8 mouse cellular contexts compared by ENCODE assay signal in the genomic region with DNA sequence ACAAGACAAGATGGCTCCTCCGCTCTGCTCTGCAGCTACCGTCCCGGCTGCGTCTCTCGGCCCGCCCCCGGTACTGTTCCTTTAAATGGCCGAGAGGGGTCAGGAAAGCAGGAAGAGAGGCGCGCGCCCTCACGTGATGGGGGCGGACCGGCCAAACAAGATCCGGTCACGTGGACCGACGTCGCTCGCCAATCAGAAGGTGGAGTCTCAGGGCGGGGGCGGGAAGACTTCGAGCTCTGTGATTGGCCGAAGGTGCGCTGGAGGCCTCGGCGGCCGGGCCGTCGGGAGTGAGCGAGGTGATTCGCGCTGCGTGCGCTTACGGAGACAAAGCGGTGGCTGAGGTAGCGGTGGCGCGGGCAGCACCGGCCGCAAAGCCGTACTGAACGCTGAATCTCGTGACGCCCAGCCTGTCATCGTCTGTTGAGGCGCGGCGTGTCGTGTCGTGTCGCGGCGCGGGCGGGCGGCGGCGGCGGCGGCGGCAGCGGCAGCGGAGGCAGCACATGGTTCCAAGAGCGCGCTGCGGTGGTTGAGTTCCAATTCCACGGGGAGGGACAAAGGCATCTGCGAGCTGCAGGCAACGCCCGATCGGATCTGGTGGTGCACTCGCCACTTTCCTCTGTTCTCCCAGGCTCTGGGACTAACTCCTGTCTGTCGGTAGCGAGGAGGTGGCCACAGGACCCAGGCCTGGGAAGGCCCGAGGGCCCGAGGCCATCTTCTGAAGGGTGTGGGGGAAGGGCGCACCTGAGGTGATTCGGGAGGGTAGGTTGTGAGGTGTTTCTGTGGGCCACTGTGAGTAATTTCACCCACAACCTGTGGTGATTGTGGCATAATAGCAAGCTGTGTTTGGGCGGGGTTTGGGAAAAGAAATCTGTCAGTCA. TPM values are rescaled to one million over a fixed set of nuclear protein-coding genes. Genes with fewer than 3 reads are reported as not detected.
DNase-seq lines count a peak whose midpoint lies in the region; ATAC-seq and TF ChIP-seq lines count a peak whose summit lies in the region.

A gene (plus strand): TSS at position 228 of the 878 bp plus-strand sequence.

- peak; percentile 98 for ATAC-seq in erythroid progenitor cell, adult 5-6 weeks (replicated peaks; ENCODE audit: low FRiP score, poor library complexity, severe bottlenecking)
- peak; percentile 98 for ATAC-seq in heart, embryonic 12.5 days (ENCODE audit: insufficient number of reproducible peaks, low FRiP score)
- ATAC-seq in kidney, postnatal 0 days (replicated peaks; ENCODE audit: low FRiP score, low read depth), result peak; percentile 97
- peak; percentile 97 for ATAC-seq in liver, embryonic 11.5 days (replicated peaks; ENCODE audit: low FRiP score)
- ATAC-seq in stomach, embryonic 14.5 days (ENCODE audit: insufficient number of reproducible peaks, insufficient read depth, low FRiP score, low read depth), result peak; percentile 98

- peaks cover 10% of the 10 kb centered on the region for H3K4me1 ChIP-seq in heart, embryonic 12.5 days (replicated peaks)
- 0 out of 2 replicates have a peak, but pooled peaks cover 14% of the 10 kb centered on the region for H3K4me1 ChIP-seq in kidney, postnatal 0 days (replicated peaks; ENCODE audit: insufficient read depth, low read length)
- H3K4me1 ChIP-seq in liver, embryonic 11.5 days (replicated peaks; ENCODE audit: control insufficient read depth, insufficient read depth, low read length), result peaks cover 7% of the 10 kb centered on the region
- peaks cover 6% of the 10 kb centered on the region; the same call in 1 of the 2 replicates for H3K4me1 ChIP-seq in stomach, embryonic 14.5 days (ENCODE audit: control insufficient read depth, insufficient read depth, low read length)

- no peaks in the 10 kb centered on the region for H3K9me3 ChIP-seq in heart, embryonic 12.5 days (replicated peaks)
- no peaks in the 10 kb centered on the region; the same call in 1 of the 2 replicates for H3K9me3 ChIP-seq in kidney, postnatal 0 days (replicated peaks; ENCODE audit: low read length)
- peaks cover 20% of the 10 kb centered on the region for H3K9me3 ChIP-seq in liver, embryonic 11.5 days (ENCODE audit: control insufficient read depth, low read length)
- peaks cover 18% of the 10 kb centered on the region; the same call in 1 of the 2 replicates for H3K9me3 ChIP-seq in stomach, embryonic 14.5 days (ENCODE audit: control insufficient read depth, low read depth, low read length)

- DNase-seq in CD4-positive helper T cell, adult 2 months (ENCODE audit: low read depth, low spot score), result peak; percentile 99
- DNase-seq in brain, embryonic 18.5 days (ENCODE audit: low read depth, low spot score), result peak; percentile 98
- DNase-seq in kidney, postnatal 0 days (ENCODE audit: low spot score), result peak; percentile 98
- peak; percentile 93 for DNase-seq in liver, embryonic 11.5 days (ENCODE audit: low spot score)
- DNase-seq in naive thymus-derived CD4-positive, alpha-beta T cell, adult 2 months (ENCODE audit: low read depth), result peak; percentile 98

- peak within 1 kb of the TSS; percentile 97 for H3K4me2 ChIP-seq in heart, embryonic 12.5 days
- H3K4me2 ChIP-seq in kidney, postnatal 0 days (ENCODE audit: low read length), result peak within 1 kb of the TSS; percentile 73
- peak within 1 kb of the TSS; percentile 92 for H3K4me2 ChIP-seq in liver, embryonic 11.5 days
- peak within 1 kb of the TSS; percentile 79 for H3K4me2 ChIP-seq in stomach, embryonic 14.5 days (replicated peaks; ENCODE audit: low read depth, low read length)

- peak within 1 kb of the TSS; percentile 99 for H3K9ac ChIP-seq in heart, embryonic 12.5 days
- peak within 1 kb of the TSS; percentile 97 for H3K9ac ChIP-seq in kidney, postnatal 0 days (ENCODE audit: low read depth, low read length)
- peak within 1 kb of the TSS; percentile 96 for H3K9ac ChIP-seq in liver, embryonic 11.5 days (ENCODE audit: low read depth, low read length)
- H3K9ac ChIP-seq in stomach, embryonic 14.5 days (replicated peaks; ENCODE audit: low read depth, low read length), result peak within 1 kb of the TSS; percentile 98

- peak; percentile 52 for TF ChIP-seq CTCF in kidney, postnatal 0 days (IDR thresholded peaks at IDR 0.05; ENCODE audit: low read depth)

- no peaks in the 10 kb centered on the region for H3K27me3 ChIP-seq in heart, embryonic 12.5 days (replicated peaks)
- no peaks in the 10 kb centered on the region for H3K27me3 ChIP-seq in kidney, postnatal 0 days (ENCODE audit: insufficient read depth, low read length)
- H3K27me3 ChIP-seq in liver, embryonic 11.5 days (replicated peaks; ENCODE audit: control insufficient read depth, insufficient read depth, low read length), result no peaks in the 10 kb centered on the region
- no peaks in the 10 kb centered on the region for H3K27me3 ChIP-seq in stomach, embryonic 14.5 days (ENCODE audit: control insufficient read depth, insufficient read depth, low read length)

- WGBS in heart, embryonic 12.5 days, result 1% methylated on average over 81 of the region's 81 CpGs
- 1% methylated on average over 81 of the region's 81 CpGs for WGBS in kidney, postnatal 0 days
- WGBS in liver, embryonic 11.5 days, result under 1% methylated on average over 81 of the region's 81 CpGs
- WGBS in stomach, embryonic 14.5 days, result under 1% methylated on average over 78 of the region's 81 CpGs

- H3K4me3 ChIP-seq in heart, embryonic 12.5 days, result peak within 1 kb of the TSS; percentile 99
- peak within 1 kb of the TSS; percentile 76 for H3K4me3 ChIP-seq in kidney, postnatal 0 days (replicated peaks; ENCODE audit: low read depth, low read length)
- peak within 1 kb of the TSS; percentile 97 for H3K4me3 ChIP-seq in liver, embryonic 11.5 days (ENCODE audit: low read depth, low read length)
- peak within 1 kb of the TSS; percentile 91 for H3K4me3 ChIP-seq in stomach, embryonic 14.5 days (ENCODE audit: low read depth, low read length)

- peak within 1 kb of the TSS; percentile 94 for H3K27ac ChIP-seq in heart, embryonic 12.5 days (ENCODE audit: poor library complexity, severe bottlenecking)
- peak within 1 kb of the TSS; percentile 95 for H3K27ac ChIP-seq in kidney, postnatal 0 days
- peak within 1 kb of the TSS; percentile 93 for H3K27ac ChIP-seq in liver, embryonic 11.5 days (ENCODE audit: low read depth, low read length)
- peak within 1 kb of the TSS; percentile 95 for H3K27ac ChIP-seq in stomach, embryonic 14.5 days (ENCODE audit: low read length)

- peaks cover 32% of the 10 kb centered on the region for H3K36me3 ChIP-seq in heart, embryonic 12.5 days
- peaks cover 14% of the 10 kb centered on the region for H3K36me3 ChIP-seq in kidney, postnatal 0 days (ENCODE audit: insufficient read depth, low read length)
- H3K36me3 ChIP-seq in liver, embryonic 11.5 days (ENCODE audit: control insufficient read depth, insufficient read depth, low read length), result peaks cover 29% of the 10 kb centered on the region
- peaks cover 26% of the 10 kb centered on the region for H3K36me3 ChIP-seq in stomach, embryonic 14.5 days (ENCODE audit: control insufficient read depth, insufficient read depth, low read length)

RNA-seq across cellular contexts. Expression of the gene that starts here (rescaled TPM):
- total RNA-seq in erythroid progenitor cell, adult 5-6 weeks (2015; ENCODE audit: low replicate concordance), result 5.0 and 15.9 TPM in 2 replicates
- total RNA-seq in erythroid progenitor cell, adult 5-6 weeks (2017; ENCODE audit: low replicate concordance), result 7.2 and 9.3 TPM in 2 replicates
- polyA plus RNA-seq in heart, embryonic 12.5 days (2016; fragmentation: Nextera tagmentation; extraction: Ambion mirVana), result 33.3 TPM in 2 replicates
- 12.3 and 13.9 TPM in 2 replicates for polyA plus RNA-seq in kidney, postnatal 0 days (2015; fragmentation: Nextera tagmentation; extraction: Ambion mirVana)
- polyA plus RNA-seq in liver, embryonic 11.5 days (2014; fragmentation: Nextera tagmentation; extraction: Ambion mirVana), result 19.3 and 19.8 TPM in 2 replicates
- polyA plus RNA-seq in stomach, embryonic 14.5 days (2014; fragmentation: Nextera tagmentation; extraction: Ambion mirVana), result 25.4 and 26.8 TPM in 2 replicates

Comparison
In these comparisons a context has a peak if more than half of its experiments do, and no peak if none do; other contexts are left out.
1. Peak in every context shown above with its lines: DNase-seq, ATAC-seq, H3K4me3 ChIP-seq and H3K27ac ChIP-seq.